Mouse (Mus musculus): ENCODE measurements around the gene Dap.

DNA sequence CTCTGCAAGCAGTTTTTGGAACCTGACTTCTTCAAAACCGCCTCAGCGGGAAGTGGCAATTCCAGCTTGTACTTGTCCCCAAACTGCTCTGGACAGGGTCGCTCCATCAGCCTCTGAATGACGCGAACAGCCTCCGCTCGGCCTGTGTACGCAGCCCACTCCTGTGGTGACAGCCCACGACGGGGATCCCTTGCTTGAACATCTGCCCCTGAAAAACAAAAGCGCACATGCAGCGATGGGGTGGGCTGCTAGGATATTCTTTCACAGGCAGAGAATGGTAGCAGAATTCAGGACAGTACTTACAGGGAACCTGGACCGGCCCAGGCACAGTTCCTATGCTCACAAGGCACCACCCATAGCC lies 73.6 kb downstream of the Dap start:
- TF ChIP-seq CTCF (conservative IDR thresholded peaks at IDR 0.05 in 1 of 2, IDR thresholded peaks at IDR 0.05 in 1 of 2; ENCODE audit: low read depth in 2 of 2, low read length in 2 of 2) (no peak), POLR2A (IDR thresholded peaks at IDR 0.05; ENCODE audit: low read depth, low read length) (no peak), HCFC1 (IDR thresholded peaks at IDR 0.05; ENCODE audit: low read depth, low read length) (no peak), MYC (IDR thresholded peaks at IDR 0.05; ENCODE audit: low read depth, low read length) (no peak), ZMIZ1 (IDR thresholded peaks at IDR 0.05; ENCODE audit: low read depth, low read length) (no peak), MEF2A (IDR thresholded peaks at IDR 0.05; ENCODE audit: borderline replicate concordance, low read depth, low read length) (no peak), TCF12 (IDR thresholded peaks at IDR 0.05; ENCODE audit: low read depth, low read length) (no peak), MXI1 (IDR thresholded peaks at IDR 0.05; ENCODE audit: low read depth, low read length) (no peak), ZKSCAN1 (IDR thresholded peaks at IDR 0.05; ENCODE audit: borderline replicate concordance, low read depth, low read length) (no peak)

All from CH12.LX (cell line).